Mouse (Mus musculus) frontal cortex, postnatal 10 days (tissue): ENCODE results near the gene Wbp2nl.
"Not testable (repeated sequence)": the region's sequence is repeated elsewhere in the genome, so short reads cannot be mapped to it uniquely, and the experiment has no call there.

Experiments used
- DNase-seq, 2 experiments: peaks; one replicate each; pipeline ENCODE4 v3.0.0; 2022; ENCODE audit warnings: low spot score in 2 of 2, mixed read lengths in 1 of 2

Gene Wbp2nl

GRCm38 (mm10) chr15:82348258-82348998 lies 49.7 kb downstream of the Wbp2nl start:
- DNase-seq, result no peak

DNA sequence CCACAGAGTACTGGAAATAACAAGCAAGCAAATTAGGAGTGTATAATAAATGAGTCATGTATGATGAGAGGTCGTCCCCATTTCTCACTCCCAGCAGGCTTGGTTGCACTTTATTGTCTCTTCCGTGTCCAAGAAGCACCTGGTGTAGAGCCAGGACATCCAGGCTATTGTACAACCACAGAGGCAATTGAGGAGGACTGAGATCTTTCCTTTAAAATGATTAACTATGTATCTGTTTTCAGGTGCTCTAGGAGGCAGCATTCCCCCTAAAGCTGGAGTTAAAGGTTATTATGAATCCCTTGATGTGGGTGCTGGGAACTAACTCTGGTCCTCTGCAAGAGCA lies 50.2 kb downstream of the Wbp2nl start:
- DNase-seq, result no peak

- no peak for DNase-seq
Observed at GRCm38 (mm10) chr15:82350349-82350748, 51.6 kb downstream of the Wbp2nl start.

- no peak for DNase-seq
Observed at GRCm38 (mm10) chr15:82351480-82351879, 52.7 kb downstream of the Wbp2nl start.

DNA sequence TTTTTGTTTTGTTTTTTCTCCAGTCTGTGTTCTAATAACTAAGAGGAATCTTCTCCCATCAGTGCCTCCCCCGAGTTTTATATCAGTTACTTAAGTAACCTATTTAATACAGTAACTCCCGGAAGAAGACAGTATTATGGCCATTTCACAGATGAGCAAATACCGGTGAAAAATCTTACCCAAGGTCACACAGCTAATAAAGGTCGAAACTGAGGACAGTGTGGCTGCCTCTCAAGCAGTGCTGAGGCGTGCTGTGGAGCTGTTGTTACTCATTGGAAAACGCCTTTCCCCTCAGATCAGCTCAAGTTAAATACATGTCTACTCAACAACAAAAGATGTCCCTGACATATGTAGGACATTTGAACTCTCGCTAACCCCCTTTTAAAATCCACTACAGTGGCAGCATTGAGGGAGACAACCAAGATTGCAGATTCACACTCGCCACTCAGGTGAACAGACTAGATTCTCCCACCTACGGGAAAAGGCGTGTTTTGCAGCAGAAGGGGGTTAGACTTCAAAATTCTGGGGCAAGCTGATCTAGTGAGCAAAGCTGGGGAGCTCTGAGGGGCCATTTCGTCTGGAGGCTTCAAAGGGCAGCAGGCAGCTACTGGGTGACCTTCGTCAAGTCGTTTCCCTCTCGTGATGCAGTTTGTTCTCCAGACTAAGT lies 54.5 kb downstream of the Wbp2nl start:
- DNase-seq, result no peak

GRCm38 (mm10) chr15:82353745-82354113 lies 55.0 kb downstream of the Wbp2nl start:
- no peak for DNase-seq

DNA sequence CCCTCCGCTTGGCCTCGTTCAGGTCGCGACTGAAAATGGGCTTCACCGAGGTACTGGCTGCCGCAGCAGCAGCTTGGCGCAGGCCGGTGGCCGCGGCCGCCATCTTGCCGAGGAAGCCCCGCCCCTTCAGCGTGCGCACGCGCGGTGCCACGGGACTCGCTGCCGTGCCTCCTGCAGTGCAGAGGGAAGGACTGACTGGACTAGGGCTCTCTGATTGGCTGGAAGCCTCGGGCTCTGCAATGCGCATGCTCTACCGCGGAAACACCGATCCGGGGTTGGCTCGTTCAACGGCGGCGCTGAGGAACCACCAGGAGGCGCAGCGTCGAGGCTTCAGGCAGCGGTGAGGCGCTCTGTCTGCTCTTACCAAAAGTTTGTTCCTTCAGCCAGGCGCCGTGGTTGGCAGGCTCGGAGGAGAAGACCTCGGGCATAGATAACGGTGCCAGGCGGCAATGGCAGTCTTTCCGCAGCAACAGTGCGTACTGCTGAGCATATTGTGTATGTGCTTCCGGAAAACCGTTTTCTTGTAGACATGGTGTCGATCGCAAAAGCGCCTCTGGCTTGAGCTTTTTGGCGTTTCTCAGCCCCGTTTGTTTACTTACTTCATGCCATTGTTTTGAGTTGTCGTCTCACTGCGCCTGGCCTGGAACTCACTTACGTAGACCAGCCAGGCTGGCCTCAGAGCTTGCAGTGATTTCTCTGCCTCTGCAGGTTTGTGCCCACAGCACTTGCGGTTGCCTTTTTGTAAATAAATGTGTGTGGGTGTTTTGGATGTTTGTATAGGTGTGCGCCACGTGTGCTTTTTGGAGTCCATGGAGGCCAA lies 55.6 kb downstream of the Wbp2nl start, which contains the start of gene Ndufa6:
Gene Ndufa6 (minus strand): TSS at position 197 of the 820 bp plus-strand sequence.
- peak; percentile 95 to 96 for DNase-seq

DNA sequence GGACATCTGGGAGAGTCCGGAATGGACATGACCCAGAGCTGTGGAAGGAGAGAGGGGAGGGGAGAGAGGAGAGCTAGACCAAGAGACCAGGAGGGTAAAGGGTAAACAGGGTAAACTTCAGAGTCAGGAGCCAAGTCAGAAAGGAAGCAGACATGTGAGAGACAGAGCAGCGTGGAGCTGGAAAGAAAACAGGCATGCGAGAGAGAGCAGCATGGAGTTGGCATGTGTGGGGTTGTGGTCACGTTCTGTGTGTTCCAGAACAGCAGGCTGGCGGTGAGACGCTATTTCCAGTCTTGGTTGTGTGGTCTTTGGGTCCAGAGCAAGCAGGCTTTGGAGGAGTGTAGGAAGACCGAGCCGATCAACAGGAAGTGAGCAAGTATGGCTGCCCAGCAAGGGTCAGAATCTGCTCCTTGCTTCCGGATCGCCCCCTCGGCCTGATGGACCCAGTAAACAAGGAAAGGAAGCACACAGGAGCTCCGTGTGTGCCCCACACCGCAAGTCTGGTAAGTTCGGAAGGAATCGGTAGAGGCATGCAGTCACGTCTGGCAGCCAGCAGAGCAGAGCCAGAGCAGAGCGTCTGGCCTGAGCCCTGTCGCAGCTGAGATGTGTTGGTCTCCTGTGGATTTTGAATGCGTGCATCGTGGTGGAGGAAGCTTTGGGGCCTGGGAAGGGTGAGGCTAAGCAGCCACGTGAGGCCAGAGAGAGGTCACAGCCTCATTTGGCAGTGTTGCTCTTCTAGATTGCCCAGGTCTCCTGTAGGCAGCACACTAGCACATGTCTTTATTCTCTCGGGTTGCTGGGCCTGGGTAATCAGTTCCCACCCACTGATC lies 59.9 kb downstream of the Wbp2nl start:
- no peak for DNase-seq

DNA sequence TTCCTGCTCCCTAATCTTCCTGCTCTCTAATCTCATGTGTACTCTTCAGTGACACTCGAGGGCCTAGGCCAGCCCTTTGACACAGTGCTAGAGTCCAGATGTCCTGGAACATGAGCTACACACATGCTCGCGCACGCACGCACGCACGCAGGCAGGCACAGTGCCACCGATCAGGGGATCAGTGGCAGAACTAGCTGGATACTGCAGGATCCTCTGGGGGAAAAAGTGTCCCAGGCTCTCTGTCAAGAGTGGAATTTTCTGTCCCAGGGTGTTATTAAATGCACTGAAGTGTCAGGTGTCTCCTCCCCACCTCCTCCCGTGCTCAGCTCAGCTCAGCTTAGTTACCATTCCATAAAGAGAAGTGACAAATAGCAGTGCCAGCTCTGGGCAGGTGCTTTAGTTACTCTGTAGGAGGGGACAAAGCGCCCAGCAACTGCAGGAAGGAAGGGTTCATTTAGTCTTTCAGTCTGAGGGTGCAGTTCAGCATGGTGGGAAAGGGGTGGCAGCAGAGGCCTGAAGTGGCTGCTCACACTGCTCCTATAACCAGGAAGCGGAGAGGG lies 62.8 kb downstream of the Wbp2nl start:
- DNase-seq, result peak in 1 of 2 experiments; percentile 8

DNA sequence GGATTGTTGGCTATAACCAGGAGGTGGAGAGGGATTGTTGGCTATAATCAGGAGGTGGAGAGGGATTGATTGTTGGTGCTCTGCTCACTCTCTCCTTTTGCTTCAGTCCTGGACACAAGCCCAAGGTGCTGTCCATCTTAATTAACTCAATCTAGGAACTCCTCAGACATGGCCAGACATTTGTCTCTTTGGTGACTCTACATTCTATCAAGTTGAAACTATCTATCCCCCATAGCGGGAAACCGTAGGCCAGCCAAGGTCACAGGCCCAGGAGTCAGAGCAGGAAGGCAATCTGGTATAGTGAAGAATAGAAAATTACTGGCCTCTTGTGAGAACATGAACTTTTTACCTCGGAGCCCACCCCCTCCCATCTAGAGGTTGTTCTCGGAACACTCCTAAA lies 63.5 kb downstream of the Wbp2nl start:
- DNase-seq, result peak in 1 of 2 experiments; percentile 2

DNA sequence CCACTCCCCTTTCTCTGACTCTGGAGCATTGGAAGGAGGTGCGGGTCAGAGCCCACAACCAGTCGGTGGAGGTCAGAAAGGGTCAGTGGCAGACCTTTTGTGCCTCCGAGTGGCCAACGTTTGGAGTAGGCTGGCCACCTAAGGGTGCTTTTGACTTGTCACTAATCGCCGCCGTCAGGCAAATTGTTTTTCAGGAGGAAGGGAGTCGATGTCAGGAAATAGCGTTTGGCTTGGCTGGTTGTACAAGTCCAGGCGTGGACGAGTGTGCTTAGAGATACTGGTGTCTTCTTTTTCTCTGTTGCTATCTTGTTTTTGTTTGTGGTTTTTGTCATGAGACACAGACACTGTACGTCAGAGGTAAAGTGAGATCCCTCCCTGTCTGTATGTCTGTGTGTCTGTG lies 65.0 kb downstream of the Wbp2nl start:
- DNase-seq, result not testable (repeated sequence)
